Mouse (Mus musculus) lung, postnatal 10 days (tissue): ENCODE measurements at regions not wholly inside any gene's neighbourhood (a gene's known extent, or its start where the extent isn't known, plus 50 kb on each side); places are given as distances from the start of the nearest gene placed in this dataset.
"Not testable (repeated sequence)": the region's sequence is repeated elsewhere in the genome, so short reads cannot be mapped to it uniquely, and the experiment has no call there.

Experiments used
- DNase-seq: peaks from one replicate; pipeline ENCODE4 v3.0.0; 2021

DNA sequence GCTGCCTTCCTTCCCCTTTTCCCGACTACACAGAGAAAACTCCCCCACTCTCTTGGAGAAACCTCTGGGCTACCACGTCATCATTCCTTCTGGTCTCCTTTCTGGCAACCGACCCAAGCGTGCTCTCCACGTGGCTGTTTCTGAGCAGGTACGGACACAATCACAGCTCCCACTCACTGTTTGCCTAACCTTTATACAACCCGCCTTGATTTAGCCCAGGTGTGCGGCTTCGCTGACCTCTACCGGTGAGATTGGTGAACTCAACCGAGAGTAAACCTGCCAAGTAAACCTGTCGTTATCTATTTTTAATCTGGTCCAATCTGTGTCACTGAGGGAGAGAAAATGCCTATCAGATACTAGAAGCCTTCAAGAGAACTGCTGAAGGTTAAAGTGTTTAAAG, 142.7 kb upstream of the Gnai1 start:
- DNase-seq: no peak

DNA sequence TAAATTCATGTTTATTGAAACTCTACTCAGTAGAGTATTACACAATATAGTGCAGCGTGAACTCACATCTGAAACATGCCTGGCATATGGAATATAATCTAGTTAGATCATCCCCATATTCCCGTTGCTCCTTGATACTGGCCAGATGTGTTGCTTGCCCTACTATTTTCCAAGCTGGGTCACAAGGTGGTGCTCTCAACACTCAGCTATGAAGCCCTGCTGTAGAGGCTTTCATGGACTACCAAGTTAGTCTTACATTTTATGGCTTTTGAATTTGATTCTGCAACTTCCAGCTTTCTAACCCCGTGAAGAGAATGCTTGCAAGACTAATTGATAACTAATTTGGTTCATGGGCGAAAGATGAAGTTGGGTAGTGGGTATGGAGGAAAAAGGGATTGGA, 134.2 kb upstream of the Gnai1 start:
- DNase-seq: no peak

DNA sequence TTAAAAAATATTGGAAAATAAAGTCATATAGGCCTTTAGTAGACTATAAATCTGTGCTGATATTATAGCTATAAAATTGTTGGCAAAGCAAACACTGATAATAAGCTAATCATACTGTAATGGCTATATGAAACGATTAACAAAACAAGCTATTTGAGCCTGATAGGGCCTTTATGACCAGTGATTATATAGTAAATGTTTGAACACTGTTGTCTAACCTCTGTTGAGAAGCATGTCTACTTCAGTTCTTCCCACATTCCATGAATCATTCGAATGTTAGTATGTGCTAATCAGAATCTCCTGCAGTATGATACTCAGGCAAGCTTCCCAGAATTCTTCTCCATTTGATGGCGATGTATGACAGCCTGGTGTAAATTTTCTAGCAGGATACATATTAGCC, 129.6 kb upstream of the Gnai1 start:
- no peak for DNase-seq

DNA sequence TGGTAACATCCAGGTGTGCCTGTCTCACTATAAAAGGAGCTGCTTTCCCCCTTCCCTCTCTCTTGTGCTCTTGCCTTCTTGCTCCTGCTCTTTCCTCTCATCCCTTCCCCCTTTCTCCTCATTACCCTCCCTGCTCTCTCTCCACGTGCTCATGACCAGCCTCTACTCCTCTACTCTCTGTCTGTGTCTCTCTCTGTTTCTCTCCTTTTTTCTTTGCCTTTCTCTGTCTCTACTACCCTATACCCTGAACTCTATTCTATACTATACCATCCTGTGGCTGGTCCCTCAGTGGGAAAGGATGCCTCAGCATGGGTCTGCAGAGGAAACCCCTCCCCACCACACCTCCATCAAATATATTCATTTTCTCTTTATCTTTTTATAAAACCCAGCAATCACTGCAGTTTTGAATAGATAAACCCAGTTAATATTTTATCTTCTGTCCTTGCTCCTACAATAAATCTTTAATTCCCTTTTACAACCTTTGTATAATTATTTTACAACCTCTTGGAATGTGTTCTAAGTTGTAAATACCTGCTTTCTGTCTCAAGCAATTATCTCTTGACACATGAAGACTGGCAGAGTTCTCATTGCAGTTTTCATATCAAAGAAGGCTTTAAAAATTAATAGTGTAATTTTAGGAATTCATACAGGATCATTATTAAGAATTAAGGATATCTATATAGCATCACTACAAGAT, 127.1 kb upstream of the Gnai1 start:
- no peak for DNase-seq

DNA sequence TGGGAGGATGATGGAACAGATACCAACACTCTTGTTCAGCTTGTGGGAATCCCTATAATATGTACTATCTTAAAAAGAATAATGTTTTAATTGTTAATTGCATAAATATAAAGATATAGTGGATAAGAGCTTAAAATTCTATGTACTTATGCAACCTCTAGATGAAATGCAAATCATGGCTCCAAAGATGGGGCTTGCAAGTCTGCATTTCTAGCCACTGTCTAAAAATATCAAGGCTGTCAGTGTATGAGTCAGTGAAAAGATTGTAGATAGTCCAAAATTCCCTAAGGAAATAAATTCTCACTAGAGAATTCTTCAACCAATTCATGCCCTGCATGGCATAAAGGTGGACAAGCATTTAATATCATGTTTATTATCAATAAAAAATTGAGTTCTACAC, 124.2 kb upstream of the Gnai1 start:
- DNase-seq: no peak

DNA sequence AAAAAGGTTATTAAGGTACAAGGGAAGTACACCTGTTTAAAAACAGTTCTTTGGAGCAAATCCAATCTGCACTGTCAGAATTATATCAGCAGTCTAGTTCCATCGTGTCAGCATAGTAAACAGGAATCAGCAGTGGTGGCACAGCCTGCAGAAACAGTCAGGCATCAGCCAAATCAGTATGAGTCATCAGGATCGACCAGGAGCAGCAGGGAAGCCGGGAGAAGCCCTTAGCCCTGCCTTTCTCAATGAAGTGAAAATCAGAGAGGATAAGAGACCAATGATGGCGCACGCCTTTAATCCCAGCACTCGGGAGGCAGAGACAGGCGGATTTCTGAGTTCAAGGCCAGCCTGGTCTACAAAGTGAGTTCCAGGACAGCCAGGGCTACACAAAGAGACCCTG, 118.3 kb upstream of the Gnai1 start:
- no peak for DNase-seq

DNA sequence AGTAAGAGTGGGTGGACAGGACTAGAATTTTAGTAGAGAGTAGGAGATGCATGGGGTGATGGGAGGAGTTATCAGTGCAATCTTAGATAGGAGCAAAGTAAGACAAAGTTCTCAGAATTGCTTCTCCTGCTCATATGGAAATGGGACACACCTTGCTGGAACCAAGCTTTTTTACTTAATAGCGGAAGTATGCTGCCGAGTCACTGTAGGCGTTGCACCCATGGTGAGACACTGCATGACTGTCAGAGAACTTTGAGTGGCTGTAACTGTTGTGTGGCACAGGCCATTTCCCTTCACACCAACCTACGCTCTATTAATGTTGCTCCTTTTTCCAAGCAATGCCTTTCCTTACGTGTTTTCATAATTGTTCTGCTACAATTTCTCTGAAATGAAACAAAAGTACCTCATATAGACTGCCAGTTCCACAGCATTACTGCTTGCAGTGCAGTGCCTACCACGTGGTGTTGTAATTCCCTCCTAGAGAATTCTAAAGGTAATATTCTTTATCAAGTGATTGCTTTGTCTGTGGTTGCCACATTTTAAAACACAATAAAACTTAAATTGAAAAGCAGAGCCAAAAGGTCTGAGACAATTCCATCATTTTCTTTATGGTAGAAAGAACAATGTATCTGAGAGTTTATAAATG, 117.3 kb upstream of the Gnai1 start:
- DNase-seq: no peak

DNA sequence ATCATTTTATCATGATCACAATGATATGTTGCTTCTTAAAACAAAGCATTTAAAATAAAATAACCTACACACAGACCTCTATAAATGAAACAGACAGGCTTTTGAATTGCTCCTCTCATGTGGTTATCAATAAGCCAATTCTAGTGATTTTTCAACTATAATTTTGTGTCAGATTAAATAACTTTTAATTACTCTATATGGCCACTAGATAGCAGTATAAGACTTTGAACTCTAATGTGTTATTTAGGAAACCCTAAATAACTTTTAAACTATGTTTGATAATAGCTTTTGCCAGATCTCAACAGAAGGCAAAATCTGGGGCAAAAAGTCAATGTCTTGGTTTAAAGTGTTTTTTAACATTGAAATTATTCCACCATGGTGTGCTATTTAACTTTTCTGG, 112.0 kb upstream of the Gnai1 start:
- no peak for DNase-seq

DNA sequence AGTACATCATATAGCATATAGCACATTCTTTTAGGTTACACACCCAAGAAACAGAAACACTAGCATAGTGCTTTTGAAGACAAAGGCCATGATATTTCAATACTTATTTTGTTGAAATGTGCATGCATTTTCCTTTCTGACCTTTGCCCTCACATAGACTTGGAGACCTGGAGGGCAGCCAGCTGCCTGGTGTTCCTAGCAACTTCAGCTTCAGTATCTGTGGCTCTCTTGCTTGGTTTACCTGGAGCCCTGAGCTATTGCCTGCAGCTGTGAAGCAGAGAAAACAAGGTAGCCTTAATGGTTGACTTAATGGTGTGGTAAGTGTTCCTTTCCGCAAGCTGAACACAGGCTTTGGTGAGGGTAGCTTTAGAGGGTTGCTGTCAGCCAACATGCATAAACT, 97.6 kb upstream of the Gnai1 start:
- DNase-seq: no peak

DNA sequence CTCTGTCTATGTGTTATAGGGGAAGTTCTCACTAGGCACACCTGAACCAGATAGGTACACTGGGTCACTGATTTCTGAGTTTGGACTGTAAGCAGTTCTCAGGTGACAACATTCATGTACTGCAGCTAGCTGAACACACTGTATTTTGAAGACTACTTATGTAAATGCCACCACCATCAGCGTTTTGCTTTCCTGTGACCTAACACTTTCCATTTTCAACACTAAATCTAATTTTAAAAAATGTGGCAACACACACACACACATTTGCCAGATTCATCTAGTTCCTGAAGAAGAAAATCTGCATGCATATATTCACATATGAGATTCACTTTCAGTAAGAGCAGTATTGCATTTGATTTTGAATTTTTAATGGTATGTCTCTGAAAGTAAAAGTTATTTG, 96.0 kb upstream of the Gnai1 start:
- DNase-seq: no peak

DNA sequence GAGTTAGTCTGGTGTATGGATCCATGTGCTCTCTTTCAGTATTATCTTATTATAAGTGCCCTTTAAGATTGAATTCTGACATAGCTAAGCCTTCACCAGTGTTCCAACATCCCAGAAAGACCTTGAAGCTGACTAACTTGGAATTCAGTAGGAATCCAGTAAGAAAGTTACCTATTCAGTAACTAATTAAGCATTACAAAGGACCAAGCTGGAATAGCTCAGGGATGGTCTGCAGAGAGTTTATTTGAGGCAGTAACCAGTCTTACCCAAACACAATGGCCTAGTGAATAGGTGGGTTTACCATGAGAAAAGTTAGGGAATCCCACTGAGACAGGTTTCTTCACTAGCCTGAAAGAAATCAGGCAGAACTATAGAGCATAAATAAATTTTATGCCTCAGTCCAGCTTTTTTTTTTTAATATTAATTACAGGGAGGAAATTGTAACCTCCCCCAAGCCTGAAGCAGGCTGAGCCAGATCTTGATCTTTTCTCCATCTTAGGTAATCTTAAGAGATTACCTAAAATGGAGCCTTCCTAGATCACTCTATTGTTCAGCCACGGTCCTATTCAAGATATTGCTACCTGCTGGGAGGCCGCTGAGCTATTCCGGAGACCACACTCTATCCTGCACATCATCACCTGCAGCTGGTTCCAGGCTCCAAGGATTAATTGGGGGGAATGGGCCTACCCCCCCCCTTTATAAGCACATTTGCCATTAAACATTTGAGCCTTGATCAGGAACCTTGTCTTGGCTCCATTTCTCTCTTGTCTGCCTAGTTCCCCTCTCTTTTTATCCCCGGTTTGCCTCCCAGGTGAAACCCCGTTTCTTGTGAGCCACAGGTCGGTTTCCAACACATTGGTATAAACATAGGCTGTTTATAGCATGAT, 93.0 kb upstream of the Gnai1 start:
- DNase-seq: not testable (repeated sequence)

DNA sequence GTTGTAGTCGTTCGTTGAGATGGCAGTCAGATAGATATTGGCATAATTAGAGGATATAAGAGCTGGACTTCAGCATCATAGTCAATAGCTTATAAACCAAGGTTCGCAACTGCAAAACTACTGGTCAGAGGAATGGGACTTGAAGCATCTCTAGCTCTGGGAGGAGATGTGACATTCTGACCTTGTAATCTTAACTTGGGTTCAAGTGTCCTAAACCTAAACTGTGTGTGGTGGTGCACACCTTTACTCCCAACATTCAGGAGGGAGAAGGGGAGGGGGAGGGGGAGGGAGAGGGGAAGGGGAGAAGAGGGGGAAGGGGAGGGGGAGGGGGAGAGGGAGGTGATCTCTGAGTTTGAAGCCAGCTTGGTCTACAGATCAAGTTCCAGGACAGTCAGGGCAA, 89.1 kb upstream of the Gnai1 start:
- no peak for DNase-seq

DNA sequence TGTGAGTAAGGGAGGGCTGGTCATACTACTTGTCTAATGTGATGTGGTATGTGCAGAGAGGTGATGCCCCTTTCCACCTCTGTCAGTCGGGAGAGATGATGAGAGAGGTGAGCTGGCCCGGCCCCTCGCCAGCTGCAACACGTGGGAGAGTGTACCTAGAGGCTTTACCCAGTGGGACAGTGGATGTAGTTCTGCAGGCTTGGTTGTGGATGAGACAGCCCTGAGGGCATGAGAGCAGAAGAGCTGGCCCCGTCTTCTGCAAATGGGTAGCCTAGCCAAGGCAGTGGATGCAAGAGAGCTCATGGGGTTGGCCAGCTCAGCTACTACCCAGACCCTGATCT, 88.1 kb upstream of the Gnai1 start:
- DNase-seq: no peak

DNA sequence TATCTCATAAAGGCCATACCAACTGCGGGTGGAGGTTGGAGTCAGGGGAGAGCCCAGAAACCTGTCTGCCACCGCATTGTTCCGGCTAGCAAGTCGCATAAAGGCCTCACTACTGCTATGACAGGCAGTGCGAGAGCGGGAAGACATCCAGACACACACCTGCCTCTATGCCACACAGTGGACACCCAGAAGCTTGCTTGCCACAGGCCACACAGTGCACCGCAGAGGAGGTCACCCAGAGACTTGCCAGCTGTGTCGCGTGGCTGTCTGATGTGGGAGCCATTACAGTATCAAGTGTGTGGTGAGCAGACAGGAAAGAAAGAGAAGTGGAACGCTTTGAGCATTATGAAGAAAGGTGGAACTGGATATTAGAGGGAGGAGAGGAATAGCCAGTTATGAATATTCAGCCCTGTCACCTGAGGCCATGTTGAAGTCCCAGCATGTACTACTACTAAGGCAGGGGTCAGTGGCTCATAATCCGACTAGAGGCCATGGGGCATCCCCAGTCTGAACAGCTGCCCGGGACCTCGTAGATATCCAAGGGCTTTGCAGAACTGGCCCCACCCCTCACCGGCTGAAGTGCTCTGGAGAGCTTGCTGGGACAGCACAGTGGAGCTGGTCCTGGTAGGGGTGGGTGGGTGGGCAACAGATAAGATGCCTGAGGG, 87.6 kb upstream of the Gnai1 start:
- no peak for DNase-seq

DNA sequence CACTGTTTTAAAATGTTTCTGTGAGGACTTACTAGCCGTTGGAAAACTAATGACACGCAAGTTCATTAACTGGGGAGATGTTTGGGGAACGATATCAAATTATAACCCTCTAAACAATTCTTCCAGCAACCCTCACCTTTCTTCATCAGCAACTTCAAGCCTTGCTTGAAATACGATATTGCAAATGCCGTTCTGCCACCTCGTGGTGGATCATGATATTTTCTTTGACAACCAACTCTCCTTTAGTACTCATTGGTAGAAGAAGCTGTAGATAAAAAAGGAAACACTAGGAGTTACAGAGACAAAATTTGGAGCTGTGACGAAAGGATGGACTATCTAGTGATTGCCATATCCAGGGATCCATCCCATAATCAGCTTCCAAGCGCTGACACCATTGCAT, 85.8 kb upstream of the Gnai1 start:
- DNase-seq: peak; percentile 81

DNA sequence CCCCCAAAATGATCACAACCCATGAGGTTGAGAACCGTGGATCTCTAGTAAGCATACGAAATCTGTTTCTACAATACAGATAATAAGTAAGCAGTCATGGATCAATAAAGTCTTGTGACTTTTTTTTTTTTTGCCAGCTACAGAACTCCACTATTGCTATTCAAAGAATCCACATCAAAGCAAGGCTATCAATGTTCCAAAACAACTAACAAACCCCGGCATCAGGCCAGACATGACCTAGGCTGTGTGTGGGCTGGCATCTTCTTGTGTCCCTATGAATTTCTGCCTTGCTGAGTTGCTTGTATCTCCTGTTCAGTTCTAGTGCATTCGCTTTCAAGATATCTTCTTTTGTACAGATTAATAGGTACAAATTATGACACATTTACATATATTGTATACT, 79.8 kb upstream of the Gnai1 start:
- DNase-seq: no peak

DNA sequence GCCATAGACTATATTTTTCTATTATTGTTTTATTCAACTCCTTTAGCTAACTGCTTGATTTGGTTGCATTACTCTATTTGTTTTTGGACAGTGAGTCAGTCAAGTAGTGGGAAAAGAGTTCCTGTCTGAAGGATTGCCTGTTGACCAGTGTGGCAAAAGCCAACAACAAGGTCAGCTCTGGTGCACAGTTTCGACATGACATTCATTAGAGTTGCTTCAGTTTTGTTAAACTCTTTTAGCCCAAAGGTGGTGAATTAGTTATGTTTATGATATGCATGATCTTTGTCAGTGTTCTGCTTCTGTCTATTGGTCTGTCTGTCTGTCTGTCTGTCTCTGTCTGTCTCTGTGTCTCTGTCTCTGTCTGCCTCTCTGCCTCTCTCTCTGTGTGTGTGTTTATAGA, 79.1 kb upstream of the Gnai1 start:
- DNase-seq: no peak

DNA sequence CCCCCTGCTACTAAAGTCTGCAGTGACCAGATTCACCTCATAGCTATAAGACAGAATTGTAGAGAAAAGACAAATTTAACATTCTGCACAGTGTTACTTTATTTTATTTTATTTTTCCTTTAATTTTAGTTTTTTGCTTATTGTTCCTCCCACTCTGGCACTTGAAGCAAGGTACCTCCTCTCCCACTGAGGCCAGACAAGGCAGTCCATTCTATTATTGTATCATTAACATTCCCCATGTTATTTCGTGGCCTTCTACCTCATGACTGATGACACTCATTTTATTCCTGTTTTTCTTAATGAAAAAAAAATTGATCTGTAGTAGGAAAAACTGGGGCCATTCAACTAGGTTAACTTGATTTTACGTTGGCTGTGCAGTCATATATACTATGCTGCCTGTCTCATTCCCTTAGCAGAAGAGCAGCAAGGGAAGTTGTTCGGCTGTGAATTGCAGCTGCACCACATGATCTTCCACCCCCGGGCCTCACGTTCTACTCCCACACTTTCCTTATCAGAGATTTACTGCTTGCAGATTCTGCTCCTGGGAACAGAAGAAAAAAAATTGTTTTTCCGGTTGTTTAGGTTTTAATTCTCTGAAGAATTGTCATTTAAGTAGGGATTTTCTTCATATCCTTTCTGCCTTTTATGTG, 76.1 kb upstream of the Gnai1 start:
- no peak for DNase-seq

DNA sequence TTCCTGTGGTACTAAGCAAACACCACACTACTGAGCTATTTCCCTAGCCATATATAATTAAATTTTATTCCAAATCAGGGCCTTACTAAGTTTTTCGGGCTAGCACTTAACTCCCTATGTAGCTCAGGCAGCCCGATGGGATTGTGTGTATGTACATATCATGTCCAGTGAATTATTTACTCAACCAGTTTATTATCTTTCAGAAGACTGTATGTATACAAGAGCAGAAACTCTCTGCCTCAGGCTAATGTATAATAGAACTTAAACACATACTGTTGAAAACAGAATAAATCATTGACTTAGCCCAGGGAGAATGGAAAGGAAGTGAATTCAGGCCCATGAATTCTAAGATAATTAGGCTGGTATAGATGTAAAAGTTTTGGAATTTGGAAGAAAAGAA, 74.1 kb upstream of the Gnai1 start:
- no peak for DNase-seq

DNA sequence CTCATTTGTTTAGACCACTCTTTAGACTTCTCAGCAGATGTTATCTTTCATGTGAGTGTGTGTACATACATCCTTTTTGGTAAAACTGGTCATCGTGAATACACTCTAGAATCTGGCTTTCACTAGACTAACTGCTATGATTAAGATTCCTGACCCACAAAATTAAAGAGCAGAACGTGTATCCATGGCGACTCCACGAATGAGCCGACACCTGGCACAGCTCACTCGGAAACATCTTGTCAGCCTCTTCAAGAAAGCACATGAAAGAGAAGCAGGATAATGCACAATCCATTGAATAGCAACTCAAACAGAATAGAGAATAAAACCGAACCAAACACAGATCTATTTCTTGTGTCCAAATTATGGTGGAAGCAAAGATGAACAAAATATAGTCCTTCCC, 73.1 kb upstream of the Gnai1 start:
- no peak for DNase-seq

DNA sequence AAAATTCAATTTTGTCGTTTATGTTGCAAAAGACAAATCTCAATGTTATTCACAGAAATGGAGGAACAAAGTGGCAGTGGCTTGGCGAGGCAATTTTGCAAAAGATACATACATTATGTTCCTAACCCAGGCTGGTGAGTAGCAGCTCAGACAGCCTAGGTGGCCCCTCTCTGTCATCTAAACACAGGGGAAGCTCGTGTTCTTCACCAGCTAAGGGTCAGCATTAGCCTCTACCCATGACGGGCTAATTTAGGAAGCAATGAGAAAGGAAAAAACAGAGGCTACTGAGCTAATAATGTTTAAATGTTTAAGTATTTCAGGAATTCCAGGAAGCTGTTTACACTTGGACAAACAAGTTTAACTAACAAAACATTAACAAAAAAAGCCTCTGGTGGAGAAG, 64.9 kb upstream of the Gnai1 start:
- DNase-seq: no peak

DNA sequence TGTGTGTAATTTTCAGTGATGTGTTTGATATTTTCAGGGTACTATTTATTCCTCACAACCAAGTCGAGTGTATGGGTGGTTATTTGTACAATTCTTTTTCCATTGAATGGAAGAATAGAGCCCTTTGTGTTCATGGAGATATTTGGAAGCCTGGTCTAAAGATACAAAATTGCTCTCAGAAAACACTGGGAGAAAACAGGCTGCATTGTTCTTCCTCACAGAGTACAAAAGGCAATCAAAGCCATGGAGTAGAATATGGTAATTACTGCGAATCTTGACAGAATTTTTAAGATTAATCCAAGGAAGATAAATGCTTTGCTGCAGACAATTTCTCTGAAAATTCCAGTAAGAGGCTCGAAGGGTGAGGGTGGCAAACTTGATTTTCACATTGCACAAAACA, 54.7 kb upstream of the Gnai1 start:
- no peak for DNase-seq
